Mouse (Mus musculus) kidney, postnatal 36 days (tissue): ENCODE measurements around the gene 1700016C15Rik.

Experiments
- DNase-seq, 2 experiments: peaks; one replicate each; pipeline ENCODE4 v3.0.0; 2021 to 2022; ENCODE audit warnings: mixed read lengths in 2 of 2

1700016C15Rik gene

GRCm38 (mm10) chr1:177729043-177730024 lies at the start of gene 1700016C15Rik:
Gene 1700016C15Rik (plus strand): TSS chr1:177729814.
- no peak for DNase-seq

DNA sequence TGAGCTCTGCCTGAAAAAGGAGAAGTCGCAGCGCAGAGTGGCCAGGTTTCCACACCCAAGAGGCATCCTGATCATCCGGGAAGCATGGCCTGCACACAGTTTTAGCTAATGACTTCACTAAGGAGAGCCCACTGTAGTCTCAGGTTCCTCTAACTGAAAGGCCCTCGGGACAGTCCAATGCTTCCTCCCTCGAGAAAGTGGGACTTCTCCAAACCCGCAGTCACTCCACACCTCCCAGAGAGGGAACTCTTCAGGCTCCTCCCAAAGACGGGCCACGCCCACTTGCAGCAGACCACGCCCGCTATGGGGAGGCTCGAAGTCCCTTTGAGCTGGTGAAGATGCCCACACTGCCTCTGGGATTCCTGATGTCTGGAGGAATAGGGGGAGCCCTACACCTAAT lies 48.4 kb upstream of the 1700016C15Rik start:
- peak in 1 of 2 experiments; percentile 9 for DNase-seq

GRCm38 (mm10) chr1:177683931-177684836 lies 45.4 kb upstream of the 1700016C15Rik start:
- DNase-seq = no peak

- DNase-seq = peak; percentile 21 to 41
Measured at GRCm38 (mm10) chr1:177684901-177685300, 44.7 kb upstream of the 1700016C15Rik start.

- DNase-seq = no peak
Measured at GRCm38 (mm10) chr1:177686137-177686536, 43.5 kb upstream of the 1700016C15Rik start.

DNA sequence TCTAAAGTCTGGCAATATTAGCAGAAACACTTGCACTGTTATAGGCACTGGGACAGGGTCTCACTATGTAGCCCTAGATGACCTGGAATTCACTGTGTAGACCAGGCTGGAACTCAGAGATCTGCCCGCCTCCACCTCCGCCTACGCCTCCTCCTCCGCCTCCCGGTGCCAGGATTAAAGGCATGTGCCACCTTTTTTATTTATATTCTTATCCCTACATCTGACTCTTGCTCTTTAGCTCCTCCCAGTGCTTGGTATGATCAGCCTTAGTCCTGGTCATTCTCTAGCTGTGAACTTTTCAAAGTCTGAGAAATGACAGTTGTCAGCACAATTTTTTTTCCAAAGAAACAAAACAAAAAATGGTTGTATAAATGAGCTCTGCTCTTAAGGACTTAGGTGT lies 42.6 kb upstream of the 1700016C15Rik start:
- peak; percentile 63 to 65 for DNase-seq

DNA sequence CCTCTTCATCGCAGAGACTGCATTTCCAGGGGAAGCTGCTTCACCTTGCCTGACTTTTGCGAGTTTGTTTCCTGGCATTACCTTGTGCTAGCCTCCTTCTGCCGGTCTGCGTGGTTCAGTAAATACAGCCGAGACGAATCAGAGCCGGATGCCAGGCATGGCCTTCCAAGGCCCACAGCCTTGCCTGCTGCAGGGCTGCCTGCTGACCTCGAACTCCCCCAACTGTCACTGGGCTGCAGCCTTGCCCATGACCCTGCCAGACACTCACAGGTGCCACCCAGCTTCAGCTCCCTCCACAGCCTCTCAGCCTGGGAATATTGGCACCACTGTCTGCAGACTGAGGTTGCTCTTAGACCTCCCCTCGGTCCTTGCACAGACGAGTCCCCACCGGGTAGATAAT lies 37.1 kb upstream of the 1700016C15Rik start:
- DNase-seq = no peak

DNA sequence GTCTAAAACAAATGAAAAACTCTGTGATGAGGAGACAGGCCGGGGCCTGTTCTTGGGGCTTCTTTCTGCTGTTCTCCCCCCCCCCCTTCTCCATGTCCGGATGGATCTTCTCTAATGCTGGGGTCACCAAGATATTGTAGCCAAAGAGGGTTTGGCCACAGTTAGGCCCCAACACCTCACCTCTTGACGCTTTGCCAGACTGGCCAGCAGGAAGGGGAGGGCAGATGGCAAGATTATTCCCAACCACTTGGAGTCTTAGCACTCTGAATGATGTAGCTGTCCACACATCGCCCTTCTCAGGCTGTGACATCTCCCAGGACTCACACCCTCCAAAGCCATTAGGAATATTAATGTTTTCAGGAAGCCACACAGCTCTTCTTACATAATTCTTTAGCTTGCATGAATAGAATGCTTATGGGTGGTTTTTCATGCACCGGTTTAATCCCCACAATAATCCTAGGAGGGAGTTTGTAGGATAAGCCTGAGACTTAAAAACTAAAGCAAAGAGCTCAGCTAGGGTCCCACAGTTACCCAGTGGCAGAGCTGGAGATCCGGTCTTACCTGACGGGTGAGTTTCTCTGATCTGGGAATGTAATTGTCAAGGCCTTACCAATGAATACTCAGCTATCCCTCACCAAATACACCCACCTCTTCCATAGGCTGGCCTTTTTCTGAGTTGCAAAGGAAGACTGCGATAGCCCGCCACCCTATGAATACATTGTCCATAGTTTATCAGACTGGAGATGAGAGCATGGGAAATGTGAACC lies 35.9 kb upstream of the 1700016C15Rik start:
- DNase-seq = no peak

DNA sequence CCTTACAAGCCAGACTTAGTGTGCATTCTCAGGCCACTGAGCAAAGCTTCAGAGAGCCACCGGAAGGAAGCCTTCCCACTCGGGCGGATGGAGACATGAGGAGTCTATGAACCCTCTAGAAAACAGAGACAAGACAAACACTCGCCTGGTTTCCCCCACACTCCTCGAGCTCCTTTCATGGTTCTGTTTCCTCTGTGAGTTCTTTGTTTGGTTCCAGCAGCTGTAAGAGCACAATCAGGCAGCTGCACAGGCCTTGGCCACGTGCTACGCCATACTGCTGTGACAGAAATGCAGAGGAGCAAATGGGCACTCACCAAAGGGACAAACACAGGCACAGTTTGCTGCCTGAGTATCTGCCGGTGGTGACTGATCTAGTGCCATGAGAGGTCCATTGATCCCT lies 29.1 kb upstream of the 1700016C15Rik start:
- DNase-seq = no peak

GRCm38 (mm10) chr1:177702481-177703146 lies 27.0 kb upstream of the 1700016C15Rik start:
- peak; percentile 60 to 83 for DNase-seq

- DNase-seq = no peak
Measured at GRCm38 (mm10) chr1:177703147-177703807, 26.3 kb upstream of the 1700016C15Rik start.

DNA sequence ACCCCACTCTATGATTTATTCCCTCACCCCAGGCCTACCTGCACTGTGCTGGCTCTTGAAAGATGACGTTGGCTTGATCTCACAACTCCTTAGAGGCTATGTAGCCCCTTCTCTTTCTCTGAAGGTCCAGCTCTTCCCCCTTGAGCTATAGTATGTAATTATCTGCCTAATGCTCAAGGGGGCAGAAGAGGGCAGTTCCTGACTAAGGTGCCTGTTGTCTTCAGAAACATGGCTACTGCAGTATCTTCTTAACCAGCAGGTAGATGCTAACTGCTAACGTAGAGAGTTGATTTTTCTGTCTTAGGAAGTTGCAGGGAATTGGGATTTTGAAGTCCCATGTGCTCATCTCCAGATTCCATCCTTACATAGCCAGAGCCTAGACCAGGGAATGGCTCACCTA lies 24.4 kb upstream of the 1700016C15Rik start:
- peak in 1 of 2 experiments; percentile 28 for DNase-seq

GRCm38 (mm10) chr1:177707571-177707970 lies 22.0 kb upstream of the 1700016C15Rik start:
- DNase-seq = no peak

GRCm38 (mm10) chr1:177708583-177709055 lies 21.0 kb upstream of the 1700016C15Rik start:
- peak; percentile 7 to 13 for DNase-seq

DNA sequence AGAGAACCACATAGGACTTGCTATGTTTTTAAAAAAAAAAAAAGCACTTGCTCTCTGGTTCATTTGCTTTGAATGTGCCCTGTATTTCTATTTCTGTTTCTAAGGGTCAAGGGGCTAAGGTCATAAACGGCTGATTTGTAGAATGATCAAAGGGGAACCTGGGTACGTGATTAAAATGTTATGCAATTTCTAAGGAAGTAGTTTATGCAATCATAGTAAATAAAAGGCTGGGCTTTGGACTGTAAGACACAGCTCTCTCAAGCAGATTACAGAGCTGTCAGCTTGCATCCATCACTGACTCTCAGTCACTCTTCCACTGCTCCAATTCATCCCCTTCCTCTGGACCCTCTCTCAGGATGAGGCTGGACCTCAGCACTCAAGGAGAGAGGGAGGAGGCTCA lies 18.6 kb upstream of the 1700016C15Rik start:
- DNase-seq = peak in 1 of 2 experiments; percentile 41

- DNase-seq = no peak
Measured at GRCm38 (mm10) chr1:177711418-177711817, 18.2 kb upstream of the 1700016C15Rik start.

DNA sequence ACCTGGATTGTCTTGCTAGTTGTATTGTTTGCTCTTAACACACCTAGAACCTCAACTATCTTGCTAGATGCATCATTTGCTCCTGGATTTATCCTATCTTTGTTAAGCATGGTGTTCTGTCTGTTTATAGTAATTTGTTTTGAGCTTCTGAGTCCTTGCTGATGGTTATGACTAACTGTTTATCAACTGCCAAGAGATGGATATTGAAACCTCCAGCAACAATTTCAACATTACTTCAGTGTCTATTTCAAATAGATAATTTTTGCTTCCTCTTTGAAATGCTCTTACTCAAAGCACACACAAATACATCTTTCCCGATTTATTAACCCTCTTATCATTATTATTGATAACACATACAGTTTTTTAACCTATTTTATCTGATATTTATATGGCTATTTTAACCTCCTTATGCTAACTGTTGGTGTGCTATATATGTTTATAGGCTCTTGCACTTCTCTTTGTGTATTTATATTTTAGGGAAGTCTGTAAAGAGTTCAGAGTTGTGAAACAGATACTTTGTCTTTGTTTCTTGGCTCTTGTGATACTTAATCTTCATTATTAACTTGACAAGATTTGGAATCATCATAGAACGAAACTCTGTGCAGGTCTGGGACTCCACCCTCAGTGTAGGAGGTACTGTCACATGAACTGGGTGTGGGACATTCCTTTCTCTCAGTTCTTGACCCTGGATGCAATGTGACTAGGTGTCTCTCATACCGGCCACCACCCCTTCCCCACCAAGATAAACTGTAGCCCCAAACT lies 15.8 kb upstream of the 1700016C15Rik start:
- DNase-seq = no peak

DNA sequence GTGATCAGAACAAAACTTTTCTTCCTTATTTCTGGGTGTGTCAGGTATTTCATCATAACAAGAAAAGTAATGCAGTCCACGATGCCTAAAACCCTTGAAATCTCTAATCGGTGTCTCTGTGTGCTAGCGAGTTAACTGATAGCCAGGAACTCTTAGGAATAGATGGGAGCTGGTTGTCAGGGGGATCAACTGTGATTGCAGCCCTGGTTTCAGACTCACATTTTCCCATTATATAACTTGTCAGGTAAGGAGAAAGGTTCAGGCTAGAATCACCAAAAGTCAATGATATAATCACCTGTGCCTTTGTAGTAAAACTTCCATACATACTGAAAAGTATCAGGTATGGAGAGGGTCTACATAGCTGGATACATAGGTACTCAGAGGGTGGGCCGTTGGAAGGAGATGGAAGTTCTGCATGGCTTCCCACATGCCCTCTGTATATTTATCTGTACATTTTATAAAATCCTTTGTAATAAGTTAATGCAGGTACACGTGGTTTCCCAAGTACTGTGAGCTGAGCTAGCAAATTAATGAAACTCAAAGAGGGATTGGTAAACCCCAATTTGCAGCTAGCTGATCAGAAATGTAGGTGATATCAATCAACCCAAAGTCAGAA lies 15.1 kb upstream of the 1700016C15Rik start:
- no peak for DNase-seq

GRCm38 (mm10) chr1:177716448-177716847 lies 13.2 kb upstream of the 1700016C15Rik start:
- no peak for DNase-seq
